ENCODE assay signal across 27 mouse cellular contexts in the genomic region with DNA sequence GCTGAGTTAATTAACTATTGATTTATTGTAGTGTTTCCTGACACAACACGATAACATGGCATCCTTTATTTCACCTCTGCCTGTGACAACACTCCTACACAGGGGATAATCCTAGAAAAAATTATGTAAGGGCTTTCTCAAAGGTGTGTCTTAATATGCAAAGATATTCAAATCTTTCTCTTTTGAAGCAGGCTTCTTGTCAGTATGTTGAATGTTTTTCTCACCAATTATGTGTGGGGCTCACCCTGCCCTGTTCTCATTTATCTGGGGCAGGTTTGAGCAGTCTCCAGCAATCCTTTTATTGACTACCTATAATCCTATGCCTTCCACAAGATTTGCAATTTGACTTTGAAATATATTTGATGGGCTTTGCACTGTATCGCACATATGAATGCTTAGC.
DNase-seq lines count a peak whose midpoint lies in the region; ATAC-seq lines count a peak whose summit lies in the region.
"Had no signal": no experiment of that assay in that cellular context is flagged by ENCODE, and none has a peak within 500 bp of the region (broad histone marks: within the 10 kb centered on the region; RNA-seq: fewer than 3 reads in every experiment).

No protein-coding gene starts in this region.

- no peaks in the 10 kb centered on the region for H3K27me3 ChIP-seq in forebrain, embryonic 15.5 days
- no peaks in the 10 kb centered on the region for H3K27me3 ChIP-seq in forebrain, embryonic 12.5 days
- H3K27me3 ChIP-seq in midbrain, embryonic 14.5 days (ENCODE audit: control insufficient read depth, insufficient read depth, low read length): no peaks in the 10 kb centered on the region
- no peaks in the 10 kb centered on the region for H3K27me3 ChIP-seq in midbrain, embryonic 10.5 days (ENCODE audit: low read depth, poor library complexity, severe bottlenecking)
- H3K27me3 ChIP-seq: CH12.LX; embryonic facial prominence, embryonic 12.5 days; embryonic facial prominence, embryonic 15.5 days; heart, embryonic 12.5 days; heart, embryonic 15.5 days; Patski had no signal

- H3K4me3 ChIP-seq in forebrain, embryonic 15.5 days: no peak overlapping the region
- no peak overlapping the region for H3K4me3 ChIP-seq in forebrain, embryonic 12.5 days (replicated peaks)
- no peak overlapping the region for H3K4me3 ChIP-seq in midbrain, embryonic 14.5 days (replicated peaks; ENCODE audit: low read depth, low read length)
- H3K4me3 ChIP-seq in midbrain, embryonic 10.5 days: no peak overlapping the region
- H3K4me3 ChIP-seq: embryonic facial prominence, embryonic 12.5 days; embryonic facial prominence, embryonic 15.5 days; heart, embryonic 12.5 days; heart, embryonic 15.5 days; hindbrain, embryonic 10.5 days had no signal

- no peaks in the 10 kb centered on the region for H3K9me3 ChIP-seq in forebrain, embryonic 15.5 days
- H3K9me3 ChIP-seq in forebrain, embryonic 12.5 days: no peaks in the 10 kb centered on the region
- H3K9me3 ChIP-seq in midbrain, embryonic 14.5 days (ENCODE audit: control insufficient read depth, low read length): no peaks in the 10 kb centered on the region
- no peaks in the 10 kb centered on the region for H3K9me3 ChIP-seq in midbrain, embryonic 10.5 days (replicated peaks)
- H3K9me3 ChIP-seq: embryonic facial prominence, embryonic 12.5 days; embryonic facial prominence, embryonic 15.5 days; G1E; heart, embryonic 12.5 days; heart, embryonic 15.5 days; hindbrain, embryonic 10.5 days had no signal

- 0 out of 2 replicates have a peak, but pooled peaks have one; percentile 21 for ATAC-seq in forebrain, embryonic 15.5 days (replicated peaks)
- ATAC-seq in forebrain, embryonic 12.5 days (ENCODE audit: low FRiP score): no peak
- ATAC-seq in frontal cortex, adult (ENCODE audit: low TSS enrichment): 0 out of 2 replicates have a peak, but pooled peaks have one; percentile 9
- no peak for ATAC-seq in midbrain, embryonic 14.5 days (ENCODE audit: low FRiP score, low TSS enrichment)
- ATAC-seq: intestine, postnatal 0 days; Patski had no signal

- H3K27ac ChIP-seq in forebrain, embryonic 15.5 days (replicated peaks): 0 out of 2 replicates have a peak overlapping the region, but pooled peaks have one; percentile 23
- no peak overlapping the region for H3K27ac ChIP-seq in forebrain, embryonic 12.5 days
- H3K27ac ChIP-seq in midbrain, embryonic 14.5 days (replicated peaks; ENCODE audit: low read depth, low read length): 0 out of 2 replicates have a peak overlapping the region, but pooled peaks have one; percentile 5
- H3K27ac ChIP-seq in midbrain, embryonic 10.5 days (replicated peaks): no peak overlapping the region
- H3K27ac ChIP-seq: embryonic facial prominence, embryonic 12.5 days; embryonic facial prominence, embryonic 15.5 days; heart, embryonic 15.5 days; hindbrain, embryonic 10.5 days had no signal

- no peaks in the 10 kb centered on the region for H3K36me3 ChIP-seq in forebrain, embryonic 15.5 days
- H3K36me3 ChIP-seq in forebrain, embryonic 12.5 days (replicated peaks): no peaks in the 10 kb centered on the region
- no peaks in the 10 kb centered on the region for H3K36me3 ChIP-seq in midbrain, embryonic 14.5 days (ENCODE audit: control insufficient read depth, insufficient read depth, low read length)
- H3K36me3 ChIP-seq in midbrain, embryonic 10.5 days: no peaks in the 10 kb centered on the region
- H3K36me3 ChIP-seq: embryonic facial prominence, embryonic 12.5 days; embryonic facial prominence, embryonic 15.5 days; G1E; heart, embryonic 12.5 days; heart, embryonic 15.5 days; hindbrain, embryonic 10.5 days had no signal

- no peak overlapping the region for H3K9ac ChIP-seq in forebrain, embryonic 15.5 days (replicated peaks)
- H3K9ac ChIP-seq in forebrain, embryonic 12.5 days: no peak overlapping the region
- no peak overlapping the region for H3K9ac ChIP-seq in midbrain, embryonic 14.5 days (replicated peaks; ENCODE audit: low read length)
- H3K9ac ChIP-seq: embryonic facial prominence, embryonic 12.5 days; embryonic facial prominence, embryonic 15.5 days; heart, embryonic 12.5 days; heart, embryonic 15.5 days; hindbrain, embryonic 14.5 days had no signal

- no peak overlapping the region for H3K4me2 ChIP-seq in forebrain, embryonic 15.5 days (replicated peaks)
- H3K4me2 ChIP-seq in forebrain, embryonic 12.5 days: no peak overlapping the region
- no peak overlapping the region for H3K4me2 ChIP-seq in midbrain, embryonic 14.5 days (ENCODE audit: low read length)
- H3K4me2 ChIP-seq: embryonic facial prominence, embryonic 12.5 days; embryonic facial prominence, embryonic 15.5 days; heart, embryonic 12.5 days; heart, embryonic 15.5 days; hindbrain, embryonic 14.5 days had no signal

- 40% methylated on average over 2 of the region's 2 CpGs for WGBS in forebrain, embryonic 15.5 days
- WGBS in forebrain, embryonic 12.5 days: 55% methylated on average over 2 of the region's 2 CpGs
- 64% methylated on average over 2 of the region's 2 CpGs for WGBS in midbrain, embryonic 14.5 days
- WGBS in midbrain, embryonic 10.5 days: 97% methylated on average over 2 of the region's 2 CpGs

- H3K4me1 ChIP-seq in forebrain, embryonic 15.5 days: peaks cover 23% of the 10 kb centered on the region
- peaks cover 7% of the 10 kb centered on the region; the same call in 1 of the 2 replicates for H3K4me1 ChIP-seq in forebrain, embryonic 12.5 days
- H3K4me1 ChIP-seq in midbrain, embryonic 14.5 days (ENCODE audit: control insufficient read depth, insufficient read depth, low read length): no peaks in the 10 kb centered on the region
- peaks cover 10% of the 10 kb centered on the region for H3K4me1 ChIP-seq in midbrain, embryonic 10.5 days
- H3K4me1 ChIP-seq: embryonic facial prominence, embryonic 12.5 days; embryonic facial prominence, embryonic 15.5 days had no signal

- DNase-seq in frontal cortex, postnatal 36 days (ENCODE audit: low spot score in 2 of 2): no peak
- no peak for DNase-seq in midbrain, embryonic 14.5 days
- no peak for DNase-seq in midbrain, embryonic 10.5 days (ENCODE audit: low spot score)
- no peak for DNase-seq in lung, postnatal 25 days (ENCODE audit: low spot score)
- DNase-seq: adrenal gland, postnatal 10 days; adrenal gland, postnatal 36 days; B cell, adult 2 months; cerebellum, adult 18-20 months; cerebellum, adult 9-11 months; cerebellum, postnatal 25 days; gastrocnemius, postnatal 25 days; heart, adult 18-20 months; heart, postnatal 10 days; heart, postnatal 36 days had no signal

Comparison
In these comparisons a context has a peak if more than half of its experiments do, and no peak if none do; other contexts are left out.
1. ATAC-seq: peak in forebrain, embryonic 15.5 days (single experiment) and frontal cortex, adult (single experiment); none in forebrain, embryonic 12.5 days (single experiment) and midbrain, embryonic 14.5 days (single experiment).
2. H3K27ac ChIP-seq: peak in forebrain, embryonic 15.5 days (single experiment) and midbrain, embryonic 14.5 days (single experiment); none in forebrain, embryonic 12.5 days (single experiment) and midbrain, embryonic 10.5 days (single experiment).